Mouse (Mus musculus) midbrain, embryonic 14.5 days (tissue): ENCODE results near the gene Gm5134. TPM values are rescaled to one million over a fixed set of nuclear protein-coding genes. Genes with fewer than 3 reads are reported as not detected.
A peak's percentile ranks its signal among the peaks of the same experiment; 100 is the strongest.

Source experiments
- ATAC-seq: fragments of 200-750 bp; cut with Nextera tagmentation; 2 replicates; pipeline ENCODE4 v1.8.0; 2017; ENCODE audit warnings: moderate number of reproducible peaks, moderate library complexity; ENCODE audit not compliant: low FRiP score, low TSS enrichment
- DNase-seq: peaks from one replicate; pipeline ENCODE4 v3.0.0-alpha.2; 2015
- H3K27ac ChIP-seq: fragments of 300-500 bp; sonication (generic); replicated peaks from 2 replicates; pipeline ENCODE4 v1.5.1; 2014; ENCODE audit warnings: mild to moderate bottlenecking, low read depth, low read length, moderate library complexity
- H3K27me3 ChIP-seq: fragments of 300-500 bp; sonication (generic); 2 replicates; pipeline ENCODE4 v1.6.1; 2014; ENCODE audit warnings: low read length, control low read depth, mixed read lengths; ENCODE audit not compliant: control insufficient read depth, insufficient read depth
- H3K36me3 ChIP-seq: fragments of 300-500 bp; sonication (generic); 2 replicates; pipeline ENCODE4 v1.6.1; 2014; ENCODE audit warnings: low read length, control low read depth; ENCODE audit not compliant: control insufficient read depth, insufficient read depth
- H3K4me1 ChIP-seq: fragments of 300-500 bp; sonication (generic); 2 replicates; pipeline ENCODE4 v1.6.1; 2014; ENCODE audit warnings: mild to moderate bottlenecking, antibody characterized with exemption, low read length, control low read depth; ENCODE audit not compliant: control insufficient read depth, insufficient read depth
- H3K4me2 ChIP-seq: fragments of 300-500 bp; sonication (generic); 2 replicates; pipeline ENCODE4 v1.6.1; 2014; ENCODE audit warnings: mild to moderate bottlenecking, low read length, moderate library complexity
- H3K4me3 ChIP-seq: fragments of 300-500 bp; sonication (generic); replicated peaks from 2 replicates; pipeline ENCODE4 v1.5.1; 2014; ENCODE audit warnings: low read depth, low read length
- H3K9ac ChIP-seq: fragments of 300-500 bp; sonication (generic); replicated peaks from 2 replicates; pipeline ENCODE4 v1.6.1; 2014; ENCODE audit warnings: mild to moderate bottlenecking, low read length, moderate library complexity
- H3K9me3 ChIP-seq: fragments of 300-500 bp; sonication (generic); 2 replicates; pipeline ENCODE4 v1.6.1; 2016; ENCODE audit warnings: low read length, control low read depth, mixed read lengths; ENCODE audit not compliant: control insufficient read depth
- WGBS: fragments of 180-500 bp; shearing (Covaris S2); extraction: QIAGEN DNeasy Blood & Tissue Kit; methylation state at CpG from one replicate; pipeline ENCODE4 v1.1.7; 2014; 5-methylcytosine and 5-hydroxymethylcytosine counted together
- polyA plus RNA-seq: library from polyadenylated mRNA; unstranded; fragments of >200 nt; fragmentation: Nextera tagmentation; extraction: Ambion mirVana; gene quantifications from 2 replicates; pipeline ENCODE4 v1.2.1, GENCODE M21; 2014

Gene Gm5134
- polyA plus RNA-seq, 1 experiment from 2014 or later, result not detected

- WGBS, result 26% methylated on average over 11 of the region's 11 CpGs
- peak; percentile 41 for DNase-seq
- ATAC-seq, result no peak
- no peak overlapping the region for H3K4me3 ChIP-seq
- no peaks in the 10 kb centered on the region for H3K36me3 ChIP-seq
- no peak overlapping the region for H3K27ac ChIP-seq
- H3K4me1 ChIP-seq, result no peaks in the 10 kb centered on the region
- H3K4me2 ChIP-seq, result no peak overlapping the region
- H3K27me3 ChIP-seq, result no peaks in the 10 kb centered on the region
- H3K9ac ChIP-seq, result no peak overlapping the region
- H3K9me3 ChIP-seq, result no peaks in the 10 kb centered on the region
These were observed 10.1 kb upstream of the Gm5134 start for GRCm38 (mm10) chr10:75944066-75944772.

DNA sequence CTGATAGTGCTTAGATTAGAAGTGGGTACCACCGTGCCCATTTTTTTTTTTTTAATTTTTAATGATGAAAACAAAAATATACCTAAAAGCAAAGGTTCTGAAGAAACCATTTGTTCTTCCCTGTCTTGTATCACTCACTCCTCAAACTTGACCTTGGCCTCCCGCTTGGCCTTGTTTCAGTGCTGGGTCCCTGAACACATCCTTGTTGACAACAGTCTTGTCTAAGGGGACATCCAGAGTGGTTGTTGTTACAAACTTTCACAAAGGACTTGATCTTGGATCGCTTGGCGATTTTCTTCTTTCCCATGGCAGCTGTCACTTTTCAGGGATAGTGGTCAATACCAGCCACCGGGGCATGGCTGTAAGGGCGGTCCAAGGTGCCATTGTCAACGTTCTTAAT, 9.1 kb upstream of the Gm5134 start:
- Histone ChIP-seq H3K9ac (no peak overlapping the region), H3K36me3 (no peaks in the 10 kb centered on the region), H3K4me2 (no peak overlapping the region), H3K4me1 (no peaks in the 10 kb centered on the region), H3K9me3 (no peaks in the 10 kb centered on the region), H3K4me3 (no peak overlapping the region), H3K27ac (no peak overlapping the region), H3K27me3 (no peaks in the 10 kb centered on the region)
- DNase-seq, result no peak
- WGBS, result 92% methylated on average over 7 of the region's 7 CpGs
- no peak for ATAC-seq

GRCm38 (mm10) chr10:75945896-75946295, 8.4 kb upstream of the Gm5134 start:
- H3K9me3 ChIP-seq, result no peaks in the 10 kb centered on the region
- H3K36me3 ChIP-seq, result no peaks in the 10 kb centered on the region
- DNase-seq (no peak), ATAC-seq (no peak)
- H3K27ac ChIP-seq, result no peak overlapping the region
- H3K4me2 ChIP-seq, result no peak overlapping the region
- peaks cover under 1% of the 10 kb centered on the region; the same call in 1 of the 2 replicates for H3K4me1 ChIP-seq
- H3K4me3 ChIP-seq, result no peak overlapping the region
- H3K27me3 ChIP-seq, result no peaks in the 10 kb centered on the region
- WGBS, result 86% methylated on average over 7 of the region's 7 CpGs
- H3K9ac ChIP-seq, result no peak overlapping the region

GRCm38 (mm10) chr10:75948079-75948478, 6.2 kb upstream of the Gm5134 start:
- Histone ChIP-seq H3K9me3 (no peaks in the 10 kb centered on the region), H3K4me1 (peaks cover 6% of the 10 kb centered on the region; the same call in 1 of the 2 replicates), H3K36me3 (no peaks in the 10 kb centered on the region), H3K9ac (no peak overlapping the region), H3K4me3 (no peak overlapping the region), H3K27ac (no peak overlapping the region), H3K4me2 (no peak overlapping the region), H3K27me3 (no peaks in the 10 kb centered on the region)
- DNase-seq (no peak), ATAC-seq (no peak)
- 81% methylated on average over 5 of the region's 5 CpGs for WGBS

DNA sequence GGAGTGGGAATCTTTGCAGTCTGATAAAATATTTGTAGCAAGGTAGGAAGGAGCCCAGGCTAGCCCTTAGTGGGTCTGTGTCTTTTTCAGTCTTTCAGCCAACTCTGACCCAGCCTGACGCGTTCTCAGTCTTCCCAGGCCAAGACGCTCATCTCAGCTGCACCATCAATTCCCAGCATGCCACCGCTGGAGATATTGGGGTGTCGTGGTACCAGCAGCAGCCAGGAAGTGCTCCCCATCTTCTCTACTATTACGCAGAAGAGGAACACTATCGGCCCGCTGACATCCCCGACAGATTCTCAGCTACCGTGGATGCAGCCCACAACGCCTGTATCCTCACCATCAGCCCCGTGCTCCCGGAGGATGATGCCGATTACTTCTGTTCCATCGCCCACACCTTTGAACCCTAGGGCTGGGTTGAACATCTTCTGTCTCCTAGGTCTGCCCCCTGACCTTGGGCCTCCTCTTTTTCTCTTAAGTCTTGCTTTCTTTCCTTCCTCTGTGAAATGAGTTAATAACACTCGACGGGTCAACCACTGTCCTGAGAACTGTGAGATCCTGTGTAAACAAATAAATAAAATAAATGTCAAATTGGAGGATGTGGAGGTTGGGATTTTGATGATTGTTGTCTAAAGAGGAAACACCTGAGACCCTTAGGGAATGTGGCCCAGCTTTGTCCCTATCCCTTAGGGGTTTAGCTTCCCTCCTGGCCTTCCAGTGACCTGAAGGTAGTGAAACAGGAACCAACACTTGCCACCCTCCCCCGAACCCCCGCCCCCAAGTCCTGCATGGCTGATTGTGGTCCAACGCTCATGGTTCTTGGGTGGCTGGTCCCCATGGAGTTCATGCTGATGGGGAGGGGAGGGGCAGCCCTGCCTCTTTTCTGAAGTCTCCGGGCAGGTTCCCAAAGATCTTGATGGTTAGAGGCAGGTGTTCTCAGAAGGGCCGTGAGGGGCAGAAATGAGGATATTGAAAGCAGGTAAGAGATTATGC, 5.0 kb upstream of the Gm5134 start:
- 86% methylated on average over 22 of the region's 22 CpGs for WGBS
- Histone ChIP-seq H3K36me3 (no peaks in the 10 kb centered on the region), H3K9me3 (no peaks in the 10 kb centered on the region), H3K27ac (no peak overlapping the region), H3K27me3 (no peaks in the 10 kb centered on the region), H3K9ac (no peak overlapping the region), H3K4me3 (no peak overlapping the region), H3K4me1 (peaks cover 6% of the 10 kb centered on the region; the same call in 1 of the 2 replicates), H3K4me2 (no peak overlapping the region)
- no peak for DNase-seq
- ATAC-seq, result no peak

DNA sequence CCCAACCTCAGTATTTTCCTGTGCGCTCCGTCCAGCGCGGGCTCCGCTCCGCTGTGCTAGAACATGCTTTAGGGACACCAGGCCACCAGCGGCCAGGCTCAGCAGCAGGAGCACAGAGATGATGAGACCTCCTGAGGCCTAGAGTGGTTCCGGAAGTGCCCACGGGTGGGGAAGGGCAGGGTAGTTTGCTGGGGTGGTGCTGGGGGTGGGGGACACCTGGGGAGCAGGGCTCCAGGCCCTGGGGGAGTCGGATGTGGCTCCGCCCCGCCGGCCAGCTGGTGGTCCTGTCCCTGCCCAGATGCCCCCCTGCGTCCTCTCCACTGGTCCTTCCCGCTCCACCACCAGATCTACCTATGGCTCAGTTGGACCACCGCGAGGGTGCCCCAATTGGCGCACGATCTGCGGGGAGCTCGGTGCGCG, 3.5 kb upstream of the Gm5134 start:
- Histone ChIP-seq H3K4me3 (peak overlapping the region; percentile 35), H3K27me3 (no peaks in the 10 kb centered on the region), H3K4me1 (peaks cover 6% of the 10 kb centered on the region; the same call in 1 of the 2 replicates), H3K9ac (peak overlapping the region; percentile 53), H3K4me2 (peak overlapping the region; percentile 70), H3K27ac (no peak overlapping the region), H3K9me3 (no peaks in the 10 kb centered on the region), H3K36me3 (no peaks in the 10 kb centered on the region)
- DNase-seq (peak; percentile 60), ATAC-seq (peak; percentile 66; the same call in 1 of the 2 replicates)
- WGBS, result 2% methylated on average over 22 of the region's 23 CpGs

GRCm38 (mm10) chr10:75951424-75952050, 2.8 kb upstream of the Gm5134 start:
- Histone ChIP-seq H3K9ac (peak overlapping the region; percentile 53), H3K27me3 (no peaks in the 10 kb centered on the region), H3K4me1 (peaks cover 6% of the 10 kb centered on the region; the same call in 1 of the 2 replicates), H3K4me2 (peak overlapping the region; percentile 70), H3K36me3 (no peaks in the 10 kb centered on the region), H3K27ac (no peak overlapping the region), H3K9me3 (no peaks in the 10 kb centered on the region), H3K4me3 (peak overlapping the region; percentile 35)
- ATAC-seq (peak; percentile 22; the same call in 1 of the 2 replicates), DNase-seq (peak; percentile 85)
- 4% methylated on average over 13 of the region's 13 CpGs for WGBS

DNA sequence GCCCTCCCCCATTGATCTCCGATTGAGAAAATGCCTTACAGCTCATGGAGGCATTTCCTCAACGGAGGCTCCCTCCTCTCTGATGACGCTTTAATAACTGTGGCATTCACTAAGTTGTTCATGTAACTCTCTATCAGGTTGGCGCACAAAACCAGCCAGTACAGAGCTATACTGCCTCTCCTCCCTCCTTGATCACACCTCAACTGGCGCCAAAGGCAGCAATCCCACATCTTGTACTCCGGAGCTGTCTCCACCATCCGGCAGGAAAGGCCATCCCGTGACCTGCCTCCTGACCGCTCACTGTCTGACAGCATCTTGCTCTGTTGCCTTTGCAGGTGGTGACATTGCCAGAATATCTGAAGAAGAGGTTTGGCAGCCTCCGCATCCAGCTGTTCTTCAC, 19.5 kb downstream of the Gm5134 start:
- Histone ChIP-seq H3K4me1 (no peaks in the 10 kb centered on the region), H3K4me3 (no peak overlapping the region), H3K27ac (no peak overlapping the region), H3K4me2 (no peak overlapping the region), H3K9ac (no peak overlapping the region), H3K36me3 (no peaks in the 10 kb centered on the region), H3K9me3 (no peaks in the 10 kb centered on the region), H3K27me3 (no peaks in the 10 kb centered on the region)
- DNase-seq (no peak), ATAC-seq (no peak)
- WGBS, result 94% methylated on average over 10 of the region's 10 CpGs
